Mouse (Mus musculus): Measurements from ENCODE around the gene Elmo2. TPM values are rescaled to one million over a fixed set of nuclear protein-coding genes. Genes with fewer than 3 reads are reported as not detected.
A peak's percentile ranks its signal among the peaks of the same experiment; 100 is the strongest.

Gene Elmo2
- 10 to 100 TPM; 22.8 to 36.2 (median 31.4) TPM for total RNA-seq (2022)

DNA sequence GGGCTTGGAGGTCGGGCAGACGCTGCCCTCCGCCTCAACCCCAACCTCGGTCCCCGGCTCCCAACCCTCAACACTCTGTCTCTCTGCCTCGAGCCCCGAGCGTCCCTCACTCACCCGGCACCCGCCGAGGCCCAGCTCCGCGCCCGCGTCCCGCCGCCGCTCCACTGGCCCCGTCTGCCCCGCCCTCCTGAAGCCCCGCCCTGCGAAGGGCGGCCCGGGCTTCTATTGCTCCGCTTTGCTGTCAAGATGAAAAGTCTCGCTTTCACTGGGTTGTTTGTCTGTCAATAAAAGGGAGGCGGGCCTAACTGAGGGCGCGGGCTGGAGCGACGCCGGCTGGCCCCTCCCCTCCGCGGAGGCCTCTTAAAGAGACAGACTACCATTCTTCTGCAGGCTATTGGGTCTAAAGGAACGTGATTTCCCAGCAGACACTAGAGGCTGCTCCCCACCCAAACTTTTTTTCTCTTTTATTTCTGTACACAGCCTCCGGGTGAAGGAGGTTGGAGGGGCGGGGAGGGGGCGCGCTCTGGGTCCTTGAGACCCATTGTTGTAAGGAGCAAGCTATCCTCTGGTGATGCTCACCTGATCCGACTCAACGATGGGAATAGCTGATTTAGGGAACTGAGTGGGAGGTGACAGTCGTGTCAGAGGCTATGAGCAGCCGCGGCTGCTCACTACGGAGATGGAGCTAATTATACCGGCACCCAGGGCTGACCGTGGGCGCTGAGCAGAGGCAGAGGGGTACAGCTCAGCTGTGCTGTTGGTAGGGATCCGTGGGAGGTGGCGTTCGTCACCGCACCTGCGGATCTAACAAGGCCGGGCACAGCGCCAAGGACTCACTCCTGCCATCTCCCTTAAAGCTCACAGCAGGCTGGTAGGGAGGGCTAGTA lies at the start of gene Elmo2:
TSS of gene Elmo2 (minus strand) at position 176 of the 887 bp plus-strand sequence.
- DNase-seq: peak; percentile 96

DNA sequence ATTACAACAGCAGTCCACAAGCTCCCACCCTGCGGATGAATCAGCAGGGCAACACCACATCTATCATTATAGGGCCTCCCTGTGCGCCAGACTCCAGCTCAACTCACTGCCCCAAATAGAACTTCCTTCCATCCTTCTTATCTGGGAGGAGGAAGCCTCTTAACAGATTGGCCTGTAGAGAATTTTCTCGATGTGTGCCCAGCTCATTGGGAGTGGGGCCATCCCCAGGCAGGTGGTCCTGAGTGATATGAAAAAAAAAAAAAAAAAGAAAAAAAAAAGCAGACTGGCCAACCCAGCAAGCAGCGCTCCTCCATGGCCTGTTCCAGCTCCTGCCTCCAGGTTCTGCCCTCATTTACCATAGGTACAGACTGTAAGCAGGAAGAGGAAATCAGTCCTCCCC lies 49.7 kb upstream of the Elmo2 start:
- no peak for DNase-seq

DNA sequence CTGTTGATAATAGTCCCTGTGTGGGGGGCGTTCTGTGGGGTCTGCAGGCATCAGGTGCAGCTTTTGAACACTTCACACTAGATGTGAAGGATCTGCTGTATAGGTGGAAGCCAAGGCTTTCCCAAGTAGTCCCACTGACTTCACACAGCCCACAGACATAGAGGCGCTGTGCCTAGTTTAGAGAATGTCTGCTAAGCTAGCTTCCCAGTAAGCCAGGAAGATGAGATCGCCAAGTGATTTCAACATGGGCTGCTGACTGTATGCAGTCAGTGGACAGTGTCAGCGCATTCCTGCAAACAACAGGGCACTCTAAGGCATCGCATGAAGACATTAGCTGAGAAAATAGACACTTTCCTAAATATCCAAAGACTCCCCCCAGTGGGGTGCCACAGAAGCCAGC lies 49.2 kb upstream of the Elmo2 start:
- DNase-seq: no peak

DNA sequence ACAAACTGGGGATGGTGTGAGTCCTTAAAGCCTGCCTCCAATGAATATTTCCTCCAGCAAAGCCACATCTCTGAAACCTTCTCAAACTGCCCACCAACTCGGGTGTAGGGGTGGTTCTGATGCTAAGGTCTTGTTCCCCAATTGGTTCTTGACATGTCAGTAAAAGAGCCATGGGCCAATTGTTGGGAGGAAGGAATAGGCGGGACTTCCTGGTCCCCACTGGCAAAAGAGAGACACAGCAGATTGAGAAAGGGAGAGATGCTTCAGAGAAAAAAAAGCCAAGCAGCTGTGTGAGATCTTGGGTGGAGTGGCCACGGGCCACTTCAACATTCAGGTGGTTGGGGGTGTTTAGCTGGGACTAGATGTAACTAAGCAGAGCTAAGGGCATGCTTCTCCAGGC lies 44.8 kb upstream of the Elmo2 start:
- no peak for DNase-seq

DNA sequence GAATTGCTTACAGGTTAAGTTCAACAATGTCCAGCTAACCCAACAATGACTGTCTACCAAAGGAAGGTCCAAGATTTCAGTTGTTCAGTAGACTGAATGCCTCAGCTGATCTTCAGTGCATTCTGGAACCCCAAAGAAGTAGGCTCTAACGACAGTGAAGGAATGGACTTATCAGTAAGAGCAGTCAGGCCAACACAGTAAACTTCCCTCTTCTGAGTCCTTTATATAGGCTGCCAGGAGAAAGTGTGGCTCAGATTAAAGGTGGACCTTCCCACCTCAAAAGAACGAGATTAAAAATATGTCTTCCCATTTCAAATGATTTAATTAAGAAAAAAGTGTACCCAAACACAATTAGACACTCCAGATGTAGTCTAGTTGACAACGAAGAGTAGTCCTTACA lies 44.1 kb upstream of the Elmo2 start:
- no peak for DNase-seq

DNA sequence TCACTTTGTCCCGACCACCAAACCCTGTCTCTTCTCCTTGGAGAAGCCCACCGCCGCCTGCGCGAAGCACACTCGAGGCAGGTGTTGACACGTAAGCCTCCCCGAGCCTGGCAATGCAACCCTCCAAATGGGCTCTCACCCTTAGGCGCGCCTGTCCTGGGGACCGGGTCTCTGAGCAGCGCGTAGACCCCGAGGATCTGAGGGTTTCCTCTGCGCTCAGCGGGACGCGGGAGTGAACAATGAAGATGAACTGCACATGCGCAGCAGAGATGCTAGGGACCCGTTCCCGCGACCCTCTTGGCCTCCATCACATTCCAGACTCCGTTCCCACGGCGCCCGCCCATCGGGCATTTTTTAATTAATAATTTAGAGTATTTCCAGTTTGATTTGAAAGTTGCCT lies 42.2 kb upstream of the Elmo2 start, which contains the start of gene Zfp663:
TSS of gene Zfp663 (minus strand) at position 234 of the 400 bp plus-strand sequence.
- no peak for DNase-seq

DNA sequence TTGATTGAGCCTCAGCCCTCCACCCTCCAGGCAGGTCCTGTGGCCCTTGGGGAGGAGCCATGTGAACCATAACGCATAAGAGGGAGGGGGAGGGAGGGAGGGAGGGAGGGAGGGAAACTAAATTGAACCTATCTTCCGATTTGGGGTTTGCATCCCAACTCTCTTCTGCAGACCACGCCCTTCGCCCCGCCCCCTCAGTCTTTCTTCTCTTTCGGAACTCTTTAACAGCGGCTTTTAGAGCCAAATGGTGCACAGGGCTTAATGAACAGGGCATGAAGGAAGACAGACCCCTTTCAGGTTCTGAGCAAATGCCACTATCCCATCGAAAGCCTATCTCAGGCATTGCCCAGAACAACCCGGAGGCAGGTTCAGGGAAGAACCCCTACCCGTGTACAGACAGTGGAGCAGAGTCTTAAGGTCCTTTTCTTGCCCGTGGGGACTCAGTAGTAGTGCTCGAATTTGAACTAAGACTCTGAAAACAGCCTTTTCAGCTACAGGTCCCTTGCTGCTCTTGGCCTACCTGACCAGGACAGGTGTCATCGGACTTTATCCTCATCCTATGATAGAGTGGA lies 41.7 kb upstream of the Elmo2 start:
- no peak for DNase-seq

DNA sequence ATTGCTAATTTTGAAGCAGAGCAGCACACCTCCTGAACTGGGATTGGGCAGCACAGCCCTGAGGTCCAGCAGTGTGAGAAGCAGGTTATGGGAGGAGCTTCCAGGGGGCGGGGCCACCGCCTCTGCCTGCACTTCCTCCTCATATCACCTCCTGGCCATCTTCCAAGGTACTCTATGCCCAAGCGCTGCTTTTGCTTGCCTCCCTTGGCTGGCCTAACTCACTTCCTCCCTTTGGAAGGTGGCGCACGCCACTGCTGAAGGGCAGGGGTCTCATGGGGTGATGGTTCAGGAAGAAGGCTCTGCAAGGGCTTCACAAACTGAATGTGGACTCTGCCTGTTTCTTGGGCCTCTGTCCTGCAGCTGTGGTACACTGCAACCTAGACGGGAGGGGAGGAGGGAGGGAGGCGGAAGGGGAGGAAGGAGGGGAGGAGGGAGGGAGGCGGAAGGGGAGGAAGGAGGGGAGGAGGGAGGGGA lies 40.8 kb upstream of the Elmo2 start:
- DNase-seq: no peak

DNA sequence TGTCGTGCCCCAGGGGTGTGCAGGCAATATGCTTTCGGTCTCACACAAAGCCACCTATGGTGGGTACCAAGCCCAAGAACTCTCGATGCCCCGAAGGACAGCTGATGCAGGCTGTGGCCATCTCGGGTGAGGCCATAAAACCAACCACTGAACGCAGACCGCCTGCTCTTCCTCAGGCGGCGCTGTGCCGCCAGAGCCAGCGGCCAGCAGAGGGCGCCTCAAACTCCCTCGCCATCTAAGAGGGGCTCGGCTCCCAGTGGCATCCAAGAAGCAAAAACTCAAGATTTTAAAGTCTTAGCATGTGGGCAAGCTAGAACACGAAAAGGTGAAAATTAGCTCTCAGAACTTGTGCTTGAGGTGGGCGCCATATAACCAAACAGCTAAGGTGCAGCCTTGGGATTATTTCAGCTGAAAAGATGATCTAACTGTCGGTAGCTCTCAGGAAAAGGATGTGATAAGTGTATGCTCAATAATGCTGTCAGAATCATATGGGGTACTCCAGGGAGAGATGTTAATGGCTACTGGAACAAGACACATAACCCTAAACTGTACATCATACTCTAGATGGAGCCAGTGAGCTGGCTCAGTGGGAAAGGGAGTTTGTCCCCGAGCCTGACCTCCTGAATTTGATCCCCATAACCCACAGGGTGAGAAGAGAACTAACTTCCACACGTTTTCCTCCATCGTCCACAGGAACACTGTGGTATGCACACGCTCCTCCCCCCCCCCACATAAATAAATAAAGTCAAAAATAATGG lies 38.2 kb upstream of the Elmo2 start:
- no peak for DNase-seq

DNA sequence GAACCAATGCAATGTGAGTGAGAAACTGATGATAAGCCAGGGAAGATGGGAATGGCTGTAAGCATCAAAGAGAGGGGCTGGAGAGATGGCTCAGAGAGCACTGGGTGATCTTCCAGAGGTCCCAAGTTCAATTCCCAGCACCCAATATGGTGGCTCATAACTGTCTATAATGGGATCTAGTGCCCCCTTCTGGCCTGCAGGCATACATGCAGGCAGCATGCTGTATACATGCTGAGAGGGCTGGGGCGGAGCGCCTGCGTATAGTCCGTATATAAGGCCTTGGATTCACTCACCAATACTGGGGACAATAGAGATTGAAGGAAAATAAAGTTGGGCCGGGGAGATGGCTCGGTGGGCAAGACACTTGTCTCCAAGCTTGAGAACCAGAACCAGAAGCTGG lies 37.0 kb upstream of the Elmo2 start:
- no peak for DNase-seq

DNA sequence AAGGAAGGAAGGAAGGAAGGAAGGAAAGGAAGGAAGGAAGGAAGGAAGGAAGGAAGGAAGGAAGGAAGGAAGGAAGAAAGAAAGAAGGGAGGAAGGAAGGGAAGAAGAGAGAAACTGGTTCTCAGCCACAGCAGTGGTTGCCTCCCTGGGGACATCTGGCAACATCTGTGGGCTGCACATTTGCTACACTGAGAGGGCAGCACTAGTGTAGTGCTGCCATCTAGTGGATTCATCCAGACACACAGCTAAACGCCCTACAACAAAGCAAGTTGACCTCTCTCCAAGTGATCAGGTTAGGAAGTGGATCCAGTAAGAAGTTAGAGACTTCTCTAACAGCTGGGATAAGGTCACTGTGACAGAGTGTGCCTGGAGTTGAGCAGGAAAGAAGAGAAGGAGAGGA lies 34.6 kb upstream of the Elmo2 start:
- DNase-seq: peak; percentile 12

DNA sequence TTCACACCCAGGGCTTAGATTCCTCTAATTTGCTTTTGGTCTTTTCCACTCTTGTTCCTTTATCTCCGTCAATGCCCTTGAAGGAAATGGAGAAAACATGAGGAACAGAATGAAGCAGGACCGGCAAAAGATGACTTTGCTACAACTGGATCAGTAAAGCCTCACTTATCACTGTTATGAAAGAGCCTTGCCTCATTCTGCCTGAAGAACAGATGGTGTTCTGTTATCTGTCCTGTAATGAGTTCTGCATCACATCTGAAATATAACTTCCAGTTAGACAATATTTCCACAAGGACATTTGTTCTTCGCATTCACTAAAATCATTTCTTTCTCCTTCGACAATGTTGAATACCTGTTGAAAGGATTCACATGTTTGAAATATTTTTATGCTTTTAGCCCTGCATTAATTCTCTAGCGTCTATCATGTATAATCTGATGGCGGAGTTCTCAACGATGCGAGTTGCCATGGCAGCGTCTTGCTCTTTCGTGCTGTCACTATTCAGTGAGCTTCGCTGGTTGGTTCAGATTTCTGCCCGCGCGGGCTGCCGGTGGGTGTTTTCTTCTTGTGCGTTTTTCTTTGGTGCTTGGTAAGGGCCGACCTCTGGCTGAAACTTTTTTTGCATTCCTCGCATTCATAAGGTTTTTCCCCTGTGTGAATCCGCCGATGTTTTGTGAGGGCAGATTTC lies 25.7 kb upstream of the Elmo2 start:
- no peak for DNase-seq

DNA sequence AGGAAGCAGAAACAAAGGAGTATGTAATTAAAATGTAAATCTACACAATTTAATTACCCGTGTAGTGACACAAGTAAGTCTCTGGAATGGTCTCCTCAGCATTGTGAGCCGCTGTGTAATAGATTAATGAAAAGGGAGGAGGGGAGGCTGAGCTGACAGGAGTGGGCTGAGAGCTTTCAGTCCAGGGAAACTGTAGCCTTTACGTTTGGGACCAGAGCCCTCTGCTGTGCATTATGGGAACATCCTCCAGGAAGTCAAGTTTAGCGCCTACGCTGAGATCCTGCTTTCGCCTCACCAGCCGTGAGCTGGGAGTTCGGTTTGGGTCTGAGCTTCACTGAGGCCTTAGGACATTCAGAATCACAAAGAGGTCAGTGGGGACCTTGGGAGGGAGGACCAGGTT lies 23.2 kb upstream of the Elmo2 start:
- no peak for DNase-seq

DNA sequence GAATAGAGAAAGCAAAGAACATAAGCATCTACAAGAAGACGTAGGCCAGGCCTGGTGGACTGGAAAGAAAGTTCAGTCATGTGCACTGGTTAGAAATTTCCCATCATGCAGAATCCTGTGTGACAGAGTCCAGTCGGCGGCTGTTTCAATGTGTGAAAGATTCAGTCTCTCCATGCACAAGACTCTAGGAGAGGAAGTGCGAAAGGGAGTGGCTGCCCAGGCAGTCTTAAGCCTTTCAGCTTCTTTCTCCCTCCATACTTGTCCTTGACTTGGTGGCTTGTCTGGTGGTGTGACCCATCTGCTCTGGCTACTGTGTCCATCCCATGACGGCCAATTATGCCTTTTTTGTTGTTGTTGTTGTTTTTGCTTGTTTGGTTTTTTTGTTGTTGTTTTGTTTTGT lies 19.9 kb upstream of the Elmo2 start:
- DNase-seq: no peak

DNA sequence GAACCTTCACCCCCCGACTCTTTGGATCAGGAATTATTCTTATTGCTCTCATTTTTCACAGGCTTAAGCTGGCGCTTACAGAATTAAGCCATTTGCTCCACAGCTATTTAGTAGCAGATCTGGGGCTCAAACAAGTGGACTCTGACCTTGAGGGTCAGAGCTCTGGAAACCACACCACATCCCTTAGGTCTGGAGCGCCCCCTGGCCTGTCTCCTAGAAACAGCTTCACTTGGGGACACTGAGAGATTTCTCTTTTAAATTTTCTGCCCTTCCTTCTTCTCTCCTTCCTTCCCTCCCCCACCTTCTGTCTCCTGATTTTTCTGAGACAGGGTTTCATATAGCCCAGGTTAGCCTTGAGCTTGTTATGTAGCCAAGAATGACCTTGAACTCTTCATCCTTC lies 10.9 kb upstream of the Elmo2 start:
- DNase-seq: no peak

DNA sequence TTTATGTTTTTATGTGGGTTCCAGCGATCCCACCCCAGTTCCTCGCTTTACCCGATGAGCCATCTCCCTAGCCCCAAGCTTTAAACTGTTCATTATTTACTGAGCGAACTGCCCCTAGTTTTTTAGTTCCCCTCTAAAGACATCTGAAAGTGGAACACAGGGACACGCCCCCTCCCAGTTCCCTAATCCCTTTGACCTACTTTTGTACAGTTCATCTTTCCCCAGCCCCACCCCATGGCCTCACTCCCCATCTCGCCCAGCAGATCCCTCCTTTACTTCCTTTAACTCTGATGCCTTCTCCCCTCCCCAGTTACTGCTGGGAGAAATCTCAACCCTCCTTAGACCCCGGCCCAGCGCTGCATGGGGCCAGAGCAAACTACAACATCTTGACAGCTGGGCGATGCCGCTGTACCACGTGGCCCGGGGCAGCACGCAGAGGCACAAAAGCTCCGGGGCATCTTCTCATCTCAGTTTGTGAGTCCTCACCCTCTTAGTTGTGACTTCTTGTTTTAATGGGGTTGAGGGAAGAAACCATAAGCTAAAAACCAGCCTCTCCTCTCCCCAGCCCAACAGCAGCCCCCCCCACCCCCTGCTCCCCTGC lies 6.4 kb upstream of the Elmo2 start:
- DNase-seq: no peak

DNA sequence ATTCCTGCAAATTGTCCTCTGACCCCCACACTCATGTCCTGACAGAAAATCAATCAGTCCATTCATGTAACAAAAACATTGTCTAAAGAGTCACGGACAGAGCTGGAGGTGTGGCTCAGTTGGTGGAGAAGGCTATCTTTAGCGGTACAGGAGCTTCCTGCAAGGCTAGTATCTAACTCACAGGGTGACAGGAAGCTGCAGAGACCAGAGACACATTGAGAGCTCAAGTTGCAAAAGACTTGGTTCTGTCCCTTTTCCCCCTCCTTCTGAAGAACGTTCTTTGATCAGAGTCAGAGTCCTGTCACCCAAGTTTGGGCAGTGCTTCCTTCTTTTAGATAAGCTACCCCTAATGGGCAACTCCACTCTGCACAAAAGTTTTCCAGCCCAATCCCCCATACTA lies 3.4 kb upstream of the Elmo2 start:
- no peak for DNase-seq

DNA sequence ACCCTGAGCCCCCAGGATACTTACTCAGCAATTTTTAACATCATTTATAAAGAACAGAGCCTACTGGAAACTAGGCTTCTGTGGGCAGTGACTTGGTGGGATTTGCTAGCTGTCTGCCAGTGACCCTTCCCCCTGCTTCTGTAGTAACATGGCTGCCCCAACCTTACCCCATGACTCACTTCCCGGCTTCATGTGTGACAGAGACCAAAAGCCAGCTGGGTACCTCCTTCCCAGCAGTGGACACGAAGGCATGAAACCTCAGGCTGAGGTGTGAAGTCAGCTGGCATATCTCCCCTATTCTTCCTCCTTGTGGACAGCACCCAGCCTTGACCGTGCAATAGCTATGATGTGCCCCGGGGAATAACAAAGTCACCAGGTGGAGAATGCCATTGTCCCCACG lies 2.5 kb upstream of the Elmo2 start:
- no peak for DNase-seq

DNA sequence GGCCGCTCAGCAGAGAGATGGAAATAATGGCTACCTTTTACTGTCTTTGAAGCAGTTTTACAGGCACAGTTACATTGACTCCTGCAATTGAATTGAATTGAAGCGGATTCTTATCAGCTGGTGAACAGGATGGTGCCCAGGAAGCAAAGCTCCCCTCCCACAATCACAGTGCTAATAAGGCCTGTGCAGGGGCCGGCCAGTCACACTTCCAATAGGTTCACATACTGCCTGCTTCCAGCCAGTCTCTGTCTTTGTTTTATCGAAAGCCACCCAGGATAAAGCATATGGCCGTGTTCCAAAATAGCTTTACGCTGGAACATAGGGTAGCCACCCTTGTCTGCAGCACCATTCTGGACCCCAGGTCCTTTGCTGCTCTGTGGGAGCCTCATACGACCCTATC lies 1.1 kb upstream of the Elmo2 start:
- no peak for DNase-seq

DNA sequence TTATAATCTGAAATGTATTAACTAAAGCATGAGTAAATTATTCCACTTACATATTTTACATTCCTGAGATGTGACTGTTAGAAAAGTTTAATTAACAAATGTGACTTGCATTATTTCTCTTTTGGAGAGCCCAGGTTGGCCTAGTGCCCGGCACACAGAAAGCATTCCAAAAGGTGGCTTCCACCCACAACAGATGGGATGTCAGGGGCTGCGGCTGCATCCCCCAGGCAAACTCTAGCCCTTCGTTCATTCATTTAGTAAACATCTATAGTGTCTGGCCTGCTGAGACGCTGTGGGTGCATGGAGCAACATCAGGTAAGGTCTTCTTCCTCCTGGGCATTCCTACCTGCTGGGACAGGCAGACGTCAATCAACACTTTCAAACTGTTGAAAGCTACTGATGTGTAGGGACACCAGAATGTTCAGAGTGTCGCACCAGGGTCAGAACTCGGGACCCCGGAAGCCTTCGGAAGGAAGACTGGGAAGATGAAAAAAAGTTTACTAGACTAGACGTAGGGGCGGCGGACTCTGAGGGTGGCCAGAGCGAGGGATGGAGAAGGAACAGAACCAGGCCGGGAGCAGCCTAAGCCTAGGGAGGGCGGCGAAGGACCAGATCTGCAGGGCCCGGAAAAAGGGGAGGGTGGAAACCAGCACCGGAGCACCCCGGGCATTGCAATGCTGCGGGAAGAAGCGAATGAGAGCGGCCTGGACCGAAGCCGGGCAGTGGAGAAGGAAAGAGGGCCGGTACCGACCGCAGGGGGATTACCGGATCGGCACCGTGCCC lies 567 bp downstream of the Elmo2 start:
- no peak for DNase-seq

DNA sequence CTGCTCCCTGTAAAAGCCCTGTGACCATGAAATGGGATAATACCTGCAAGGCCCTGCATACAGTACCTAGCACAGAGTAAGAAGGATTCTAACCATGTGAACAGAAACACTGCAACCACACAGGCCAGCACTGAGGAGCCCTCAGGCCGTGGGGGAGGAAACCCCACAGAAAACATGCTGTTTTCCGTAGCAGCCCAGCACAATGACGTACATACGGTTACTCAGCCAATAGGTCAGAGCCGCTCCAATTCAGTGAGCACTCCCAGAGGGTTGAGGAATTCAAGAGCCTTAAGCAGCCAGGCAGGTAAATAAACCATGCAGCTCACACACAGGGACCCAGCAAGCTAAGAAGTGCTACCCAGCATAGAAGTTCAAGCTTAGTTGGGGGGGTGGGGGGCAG lies 2.4 kb downstream of the Elmo2 start:
- DNase-seq: no peak

DNA sequence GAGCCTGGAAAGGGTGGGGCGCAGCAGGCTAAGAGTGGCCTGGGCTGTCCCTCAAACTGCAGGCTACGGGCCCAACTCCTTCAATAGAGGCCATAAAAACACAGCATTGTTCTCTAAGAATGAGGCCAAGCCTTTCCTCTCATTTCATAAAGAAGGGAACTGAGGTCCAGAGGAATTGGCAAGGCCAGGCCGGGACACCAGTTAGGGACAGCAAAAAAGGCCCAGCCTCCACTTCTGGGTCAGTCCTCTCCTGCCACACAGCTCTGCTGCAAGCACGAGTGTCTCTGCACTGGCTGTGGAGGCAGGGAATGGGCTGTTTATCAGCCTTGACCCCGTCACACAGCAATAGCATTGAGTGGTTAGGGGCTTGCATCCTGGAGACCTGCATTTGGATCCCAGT lies 2.8 kb downstream of the Elmo2 start:
- no peak for DNase-seq

Measured in adrenal gland, adult 8-10 months (tissue).